ENCODE assay signal across 10 mouse cellular contexts in genomic region chr11:17686806-17687205, GRCm38 (mm10).
DNase-seq lines count a peak whose midpoint lies in the region; ATAC-seq lines count a peak whose summit lies in the region.
"Had no signal": no experiment of that assay in that cellular context is flagged by ENCODE, and none has a peak within 500 bp of the region (broad histone marks: within the 10 kb centered on the region; RNA-seq: fewer than 3 reads in every experiment).

No protein-coding gene starts in this region.

- H3K27ac ChIP-seq in heart, embryonic 13.5 days (replicated peaks) = peak overlapping the region; percentile 67
- H3K27ac ChIP-seq in neural tube, embryonic 13.5 days (replicated peaks) = peak overlapping the region; percentile 59
- H3K27ac ChIP-seq: liver, embryonic 15.5 days; midbrain, embryonic 12.5 days had no signal

- DNase-seq in adrenal gland, adult 2 months = peak; percentile 11
- DNase-seq in adrenal gland, postnatal 4 days (ENCODE audit: low spot score in 2 of 2) = no peak
- no peak for DNase-seq in heart, postnatal 10 days
- DNase-seq in neural tube, embryonic 10.5 days (ENCODE audit: extremely low spot score, low spot score) = no peak
- no peak for DNase-seq in thymus, postnatal 25 days
- no peak for DNase-seq in layer of hippocampus, adult 9-10 months (ENCODE audit: low spot score)

- 0 out of 2 replicates have a peak, but pooled peaks cover 9% of the 10 kb centered on the region for H3K9me3 ChIP-seq in heart, embryonic 13.5 days
- H3K9me3 ChIP-seq in neural tube, embryonic 13.5 days = peaks cover 6% of the 10 kb centered on the region; the same call in 1 of the 2 replicates
- H3K9me3 ChIP-seq: liver, embryonic 15.5 days; midbrain, embryonic 12.5 days had no signal

- H3K4me1 ChIP-seq in heart, embryonic 13.5 days = peaks cover 15% of the 10 kb centered on the region
- H3K4me1 ChIP-seq in neural tube, embryonic 13.5 days (replicated peaks) = peaks cover 8% of the 10 kb centered on the region
- H3K4me1 ChIP-seq: liver, embryonic 15.5 days; midbrain, embryonic 12.5 days had no signal

- no peak overlapping the region for H3K4me3 ChIP-seq in heart, embryonic 13.5 days
- no peak overlapping the region for H3K4me3 ChIP-seq in neural tube, embryonic 13.5 days
- H3K4me3 ChIP-seq: liver, embryonic 15.5 days; midbrain, embryonic 12.5 days had no signal

- H3K4me2 ChIP-seq in heart, embryonic 13.5 days = no peak overlapping the region
- no peak overlapping the region for H3K4me2 ChIP-seq in neural tube, embryonic 13.5 days
- H3K4me2 ChIP-seq: liver, embryonic 15.5 days; midbrain, embryonic 12.5 days had no signal

- intact Hi-C loops in heart, postnatal 10 days (cut with DNase I) = loop anchor here (5.0 to 10.0 kb wide), 5 partner anchors 220 to 1335 kb away; partner anchors contain the start of gene Etaa1

- no peak overlapping the region for H3K9ac ChIP-seq in heart, embryonic 13.5 days
- no peak overlapping the region for H3K9ac ChIP-seq in neural tube, embryonic 13.5 days
- H3K9ac ChIP-seq: liver, embryonic 15.5 days; midbrain, embryonic 12.5 days had no signal

- no peaks in the 10 kb centered on the region for H3K27me3 ChIP-seq in heart, embryonic 13.5 days (replicated peaks)
- no peaks in the 10 kb centered on the region for H3K27me3 ChIP-seq in neural tube, embryonic 13.5 days
- H3K27me3 ChIP-seq: liver, embryonic 15.5 days; midbrain, embryonic 12.5 days had no signal

- ATAC-seq in heart, embryonic 13.5 days (ENCODE audit: extremely low read depth, insufficient number of reproducible peaks, low FRiP score, low TSS enrichment) = no peak
- no peak for ATAC-seq in neural tube, embryonic 13.5 days (ENCODE audit: low read depth)

- no peaks in the 10 kb centered on the region for H3K36me3 ChIP-seq in heart, embryonic 13.5 days
- H3K36me3 ChIP-seq in neural tube, embryonic 13.5 days = no peaks in the 10 kb centered on the region
- H3K36me3 ChIP-seq: liver, embryonic 15.5 days; midbrain, embryonic 12.5 days had no signal

- WGBS in heart, embryonic 13.5 days = 50% methylated on average over 2 of the region's 2 CpGs
- 72% methylated on average over 2 of the region's 2 CpGs for WGBS in neural tube, embryonic 13.5 days
